Mouse (Mus musculus) E14TG2a.4 (cell line): ENCODE measurements around the gene Stxbp4.

Source experiments
- H3K27me3 ChIP-seq: 2 replicates; pipeline ENCODE4 v1.6.1; 2014; ENCODE audit warnings: low read length, control low read depth; ENCODE audit not compliant: insufficient read depth
- H3K36me3 ChIP-seq: 2 replicates; pipeline ENCODE4 v1.6.1; 2014; ENCODE audit warnings: low read length, control low read depth; ENCODE audit not compliant: insufficient read depth
- H3K4me1 ChIP-seq: replicated peaks from 2 replicates; pipeline ENCODE4 v1.6.1; 2014; ENCODE audit warnings: low read depth, low read length, control low read depth
- H3K4me3 ChIP-seq: replicated peaks from 2 replicates; pipeline ENCODE4 v1.5.1; 2014; ENCODE audit warnings: mild to moderate bottlenecking, low read length
- H3K9me3 ChIP-seq: 2 replicates; pipeline ENCODE4 v1.6.1; 2014; ENCODE audit warnings: low read length, control low read depth
- CTCF ChIP-seq: conservative IDR thresholded peaks from 2 replicates; pipeline ENCODE4 v1.5.1; 2014; ENCODE audit warnings: low read length
- NANOG ChIP-seq: IDR thresholded peaks from 2 replicates; pipeline ENCODE4 v1.6.1; 2014; ENCODE audit warnings: borderline replicate concordance, low read length, mixed read lengths
- POU5F1 ChIP-seq: IDR thresholded peaks from 2 replicates; pipeline ENCODE4 v1.6.1; 2014; ENCODE audit warnings: low read length, borderline replicate concordance

Stxbp4 gene

DNA sequence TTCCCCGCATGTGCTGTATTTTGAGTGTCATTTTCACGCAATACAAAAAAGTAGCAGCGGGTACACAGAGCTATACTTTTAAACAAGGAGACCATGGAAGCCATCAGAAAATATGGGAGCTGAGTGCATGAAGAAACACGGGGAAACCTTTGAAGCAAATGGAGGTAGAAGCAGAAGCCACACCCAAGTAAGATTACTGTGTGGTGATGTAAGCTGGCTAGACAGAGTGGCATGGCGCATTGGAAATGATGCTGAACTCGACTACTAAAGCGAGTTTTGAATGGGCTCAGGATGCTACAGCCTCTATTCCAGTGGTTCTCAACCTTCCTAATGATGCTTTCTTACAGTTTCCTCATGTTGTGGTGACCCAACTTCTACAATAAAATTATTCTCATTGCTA lies 39.1 kb upstream of the Stxbp4 start:
- TF ChIP-seq POU5F1 (no peak), NANOG (no peak), CTCF (no peak)
- H3K36me3 ChIP-seq = peaks cover 33% of the 10 kb centered on the region

DNA sequence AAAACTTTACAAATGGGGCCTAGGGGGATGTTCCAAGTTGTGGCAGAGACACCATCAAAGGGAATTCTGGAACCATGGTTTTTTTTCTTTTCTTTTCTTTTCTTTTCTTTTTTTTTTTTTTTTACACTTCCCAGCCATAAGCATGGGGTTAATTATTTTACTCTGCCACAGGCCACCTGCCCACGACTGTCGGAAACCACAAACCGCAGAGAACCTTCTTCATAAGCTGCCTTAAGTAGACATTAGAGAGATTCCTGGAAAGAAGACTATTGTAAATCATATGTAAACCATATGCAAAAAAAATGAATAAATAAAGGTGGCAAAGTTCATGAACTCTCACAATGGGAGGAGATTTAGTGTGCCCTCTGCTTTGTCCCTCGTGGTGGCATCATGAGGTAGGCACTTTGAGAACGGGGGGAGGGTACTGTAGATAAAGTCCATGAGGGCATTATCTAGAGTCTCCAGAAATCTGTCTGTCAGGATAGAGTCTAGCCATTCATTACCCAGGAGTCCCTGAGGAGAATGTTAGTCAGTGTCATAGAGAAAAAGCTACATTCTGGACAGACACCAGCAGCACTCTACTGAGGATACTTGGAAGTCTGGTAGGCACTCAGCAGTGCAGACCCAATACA lies 37.7 kb upstream of the Stxbp4 start:
- H3K27me3 ChIP-seq = no peaks in the 10 kb centered on the region
- TF ChIP-seq NANOG = no peak
- no peak for TF ChIP-seq POU5F1
- no peak for TF ChIP-seq CTCF
- H3K9me3 ChIP-seq = no peaks in the 10 kb centered on the region
- H3K4me3 ChIP-seq = no peak overlapping the region
- H3K36me3 ChIP-seq = peaks cover 30% of the 10 kb centered on the region
- H3K4me1 ChIP-seq = no peaks in the 10 kb centered on the region; the same call in 1 of the 2 replicates

More for the DNA sequence above, 39.1 kb upstream of the Stxbp4 start:
- Histone ChIP-seq H3K4me3 (no peak overlapping the region), H3K27me3 (no peaks in the 10 kb centered on the region), H3K9me3 (no peaks in the 10 kb centered on the region), H3K4me1 (peaks cover 5% of the 10 kb centered on the region)

DNA sequence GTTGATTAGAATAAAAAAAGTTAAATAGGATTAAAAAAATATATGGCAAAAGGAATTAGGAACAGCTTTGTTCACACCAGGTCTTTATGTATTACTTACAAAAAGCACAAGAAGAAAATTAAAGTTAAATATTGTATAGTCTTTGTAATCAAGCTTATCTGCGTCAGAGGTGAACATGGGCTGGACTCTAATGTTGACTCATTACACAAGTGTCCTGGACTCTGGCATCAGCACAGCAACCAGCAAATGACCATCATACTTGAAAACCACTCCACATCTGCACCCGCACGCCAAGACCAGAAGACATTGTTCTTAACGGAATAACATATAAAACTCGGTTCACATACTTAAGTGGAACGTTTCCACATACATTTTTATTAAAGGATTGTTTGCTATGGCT lies 29.4 kb upstream of the Stxbp4 start:
- Histone ChIP-seq H3K4me1 (peaks cover 16% of the 10 kb centered on the region; the same call in 1 of the 2 replicates), H3K27me3 (no peaks in the 10 kb centered on the region), H3K9me3 (no peaks in the 10 kb centered on the region), H3K36me3 (peaks cover 16% of the 10 kb centered on the region; the same call in 1 of the 2 replicates), H3K4me3 (no peak overlapping the region)
- TF ChIP-seq NANOG = no peak
- TF ChIP-seq POU5F1 = no peak
- TF ChIP-seq CTCF = no peak

DNA sequence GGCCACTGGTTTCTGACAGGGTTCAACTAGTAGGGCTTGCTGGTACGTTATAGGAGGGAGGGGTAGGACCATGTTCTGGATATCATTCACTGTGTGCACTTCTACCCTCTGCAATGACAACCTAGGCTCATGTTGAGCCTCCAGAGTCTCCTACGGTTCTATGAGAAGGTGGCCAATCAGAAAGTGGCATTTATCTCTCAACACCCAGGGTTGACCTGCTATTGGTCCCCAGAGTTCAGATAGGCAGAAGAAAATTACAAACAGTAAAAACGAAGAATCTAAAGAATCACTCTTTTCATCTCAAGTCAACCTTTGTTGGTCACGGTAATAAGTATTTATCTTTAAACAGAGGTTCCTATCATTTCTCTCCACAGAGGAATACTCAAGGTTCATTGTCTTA lies 29.0 kb upstream of the Stxbp4 start:
- Histone ChIP-seq H3K4me1 (peaks cover 16% of the 10 kb centered on the region; the same call in 1 of the 2 replicates), H3K27me3 (no peaks in the 10 kb centered on the region), H3K36me3 (peaks cover 15% of the 10 kb centered on the region; the same call in 1 of the 2 replicates), H3K4me3 (no peak overlapping the region), H3K9me3 (no peaks in the 10 kb centered on the region)
- TF ChIP-seq POU5F1 (no peak), NANOG (no peak), CTCF (no peak)

DNA sequence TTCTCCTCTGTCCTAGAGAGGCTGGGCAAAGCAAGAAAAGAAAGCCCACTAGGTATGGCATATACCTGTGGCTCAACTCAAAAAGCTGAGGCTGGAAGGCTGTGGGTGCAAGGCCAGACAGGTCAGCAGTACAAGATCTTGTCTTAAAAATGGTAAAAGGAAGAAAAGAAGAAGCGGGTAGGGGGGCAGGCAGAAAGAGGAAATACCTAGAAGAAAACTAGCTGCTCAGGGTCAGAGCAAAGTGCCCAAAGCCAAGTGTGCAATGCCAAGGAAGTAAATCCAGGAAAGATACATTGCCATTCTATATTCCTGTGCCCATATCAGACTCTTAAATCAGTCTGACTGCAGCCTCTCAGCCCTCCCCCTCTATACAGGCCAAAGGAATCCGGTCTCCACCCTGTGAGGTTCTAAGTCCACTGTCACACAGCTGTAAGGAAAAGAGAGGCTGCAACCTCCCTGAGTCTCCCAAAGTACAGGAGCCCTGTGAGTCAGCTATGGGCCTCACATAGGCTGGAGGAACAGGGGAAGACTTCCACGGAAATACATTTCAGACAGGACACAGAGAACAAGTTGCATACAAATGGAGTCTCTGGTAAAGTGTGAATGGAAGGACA lies 28.4 kb upstream of the Stxbp4 start:
- H3K4me3 ChIP-seq = no peak overlapping the region
- peaks cover 16% of the 10 kb centered on the region; the same call in 1 of the 2 replicates for H3K4me1 ChIP-seq
- TF ChIP-seq NANOG (no peak), CTCF (no peak), POU5F1 (no peak)
- peaks cover 20% of the 10 kb centered on the region for H3K36me3 ChIP-seq
- H3K9me3 ChIP-seq = no peaks in the 10 kb centered on the region
- H3K27me3 ChIP-seq = no peaks in the 10 kb centered on the region

DNA sequence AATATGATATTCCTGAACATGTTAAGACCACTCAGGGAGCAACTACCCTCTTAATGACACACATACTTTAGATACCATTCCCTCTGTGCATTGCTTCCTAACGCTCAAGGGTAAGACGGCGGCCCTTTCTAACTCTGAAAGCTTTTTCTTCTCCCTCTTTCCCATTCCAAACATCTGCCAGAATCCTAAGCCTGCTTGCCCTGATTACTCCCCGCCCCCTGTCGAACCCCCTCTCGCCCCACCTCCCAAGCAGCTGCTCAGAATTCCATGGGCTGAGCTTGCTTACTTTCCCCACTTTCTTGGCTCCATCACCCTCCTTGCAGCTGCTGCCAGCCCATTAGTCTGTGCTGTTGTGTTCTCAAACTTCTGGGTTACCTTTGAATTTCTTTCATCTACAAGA lies 27.3 kb upstream of the Stxbp4 start:
- Histone ChIP-seq H3K36me3 (peaks cover 23% of the 10 kb centered on the region), H3K4me1 (peaks cover 16% of the 10 kb centered on the region; the same call in 1 of the 2 replicates)

DNA sequence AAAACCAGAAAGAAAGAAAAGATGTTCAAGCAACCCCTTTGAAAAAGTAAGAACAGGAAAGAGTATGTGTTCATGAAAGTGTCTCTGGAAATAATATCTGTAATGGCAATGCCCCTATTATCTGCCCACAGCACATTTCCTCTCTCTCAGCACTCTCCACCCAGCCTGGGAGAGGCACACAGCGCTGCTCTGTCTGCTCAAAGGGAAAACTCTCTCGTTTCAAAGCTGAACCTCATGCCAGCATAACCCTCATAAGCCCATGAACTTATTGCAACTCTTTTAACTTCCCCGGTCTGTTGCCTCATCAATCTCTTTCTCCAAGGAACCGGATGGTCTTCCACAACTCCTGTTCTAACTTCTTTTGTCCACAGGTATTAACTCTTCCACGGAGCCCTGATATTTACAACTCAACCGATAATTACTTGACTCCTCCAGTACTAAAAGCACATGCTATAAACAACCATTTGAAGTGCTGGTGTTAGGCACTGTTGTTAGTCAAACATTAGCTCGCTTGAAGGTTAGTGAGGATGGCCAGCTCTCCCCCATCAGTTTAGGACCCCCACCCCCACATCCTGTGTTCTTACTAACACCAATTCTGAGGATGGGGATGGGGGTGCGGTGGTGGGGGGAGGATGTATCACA lies 26.6 kb upstream of the Stxbp4 start:
- H3K9me3 ChIP-seq = no peaks in the 10 kb centered on the region
- H3K4me3 ChIP-seq = no peak overlapping the region
- H3K4me1 ChIP-seq = peaks cover 16% of the 10 kb centered on the region; the same call in 1 of the 2 replicates
- peaks cover 25% of the 10 kb centered on the region for H3K36me3 ChIP-seq
- no peaks in the 10 kb centered on the region for H3K27me3 ChIP-seq
- TF ChIP-seq NANOG (no peak), POU5F1 (no peak), CTCF (no peak)

More for the DNA sequence above, 27.3 kb upstream of the Stxbp4 start:
- Histone ChIP-seq H3K4me3 (no peak overlapping the region), H3K9me3 (no peaks in the 10 kb centered on the region), H3K27me3 (no peaks in the 10 kb centered on the region)
- TF ChIP-seq CTCF (no peak), NANOG (no peak), POU5F1 (no peak)

DNA sequence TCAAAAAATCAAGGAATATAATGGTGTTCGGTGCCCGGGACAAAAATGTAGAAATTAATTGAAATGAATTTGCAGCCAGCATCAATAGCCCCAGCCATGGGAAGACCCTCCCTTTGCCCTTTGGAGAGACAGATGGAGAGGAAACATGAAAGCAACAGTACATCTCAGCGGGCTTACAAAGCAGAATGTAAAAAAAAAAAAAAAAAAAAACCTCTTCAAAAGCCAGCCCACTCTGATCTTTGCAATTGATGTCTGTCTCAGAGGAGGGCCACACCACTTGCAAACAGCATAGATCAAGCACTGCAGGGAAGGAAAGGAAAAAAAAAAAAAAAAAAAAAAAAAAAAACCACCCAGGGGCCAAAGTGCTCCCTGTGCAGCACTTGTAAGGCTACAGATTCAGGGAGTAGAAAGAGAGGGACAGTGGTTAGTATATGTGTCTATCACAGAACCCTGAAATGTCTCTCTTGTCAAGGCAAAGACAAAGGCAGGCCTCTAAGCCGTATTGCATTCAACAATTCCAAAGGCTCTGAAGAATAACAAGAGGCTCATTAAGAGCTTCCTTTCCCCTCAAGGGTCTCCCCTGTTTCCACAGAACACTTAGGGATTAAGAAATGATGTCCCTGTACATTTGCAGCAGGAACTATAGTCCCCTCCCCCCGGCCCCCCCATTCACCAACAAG lies 25.9 kb upstream of the Stxbp4 start:
- H3K4me3 ChIP-seq = no peak overlapping the region
- no peak for TF ChIP-seq POU5F1
- TF ChIP-seq NANOG = no peak
- no peak for TF ChIP-seq CTCF
- H3K36me3 ChIP-seq = peaks cover 25% of the 10 kb centered on the region
- no peaks in the 10 kb centered on the region for H3K27me3 ChIP-seq
- H3K4me1 ChIP-seq = peaks cover 16% of the 10 kb centered on the region; the same call in 1 of the 2 replicates
- no peaks in the 10 kb centered on the region for H3K9me3 ChIP-seq
